Mouse (Mus musculus) E14TG2a.4 (cell line): ENCODE results near the gene Trim66.

Experiments
- CTCF ChIP-seq: conservative IDR thresholded peaks from 2 replicates; pipeline ENCODE4 v1.5.1; 2014; ENCODE audit warnings: low read length
- NANOG ChIP-seq: IDR thresholded peaks from 2 replicates; pipeline ENCODE4 v1.6.1; 2014; ENCODE audit warnings: borderline replicate concordance, low read length, mixed read lengths
- POU5F1 ChIP-seq: IDR thresholded peaks from 2 replicates; pipeline ENCODE4 v1.6.1; 2014; ENCODE audit warnings: low read length, borderline replicate concordance

GRCm38 (mm10) chr7:109531501-109531900 is 23.6 kb upstream of the Trim66 start:
- TF ChIP-seq CTCF (no peak), NANOG (no peak), POU5F1 (no peak)
